Comparison of ENCODE assay signal across 8 mouse cellular contexts in genomic region chr17:33817969-33818643, GRCm38 (mm10). TPM values are rescaled to one million over a fixed set of nuclear protein-coding genes. Genes with fewer than 3 reads are reported as not detected.
DNase-seq lines count a peak whose midpoint lies in the region; ATAC-seq and TF ChIP-seq lines count a peak whose summit lies in the region.

No protein-coding gene starts in this region.

- peaks cover 38% of the 10 kb centered on the region for H3K36me3 ChIP-seq in heart, embryonic 16.5 days (ENCODE audit: control insufficient read depth, insufficient read depth)
- peaks cover 54% of the 10 kb centered on the region for H3K36me3 ChIP-seq in G1E (replicated peaks)
- peaks cover 45% of the 10 kb centered on the region for H3K36me3 ChIP-seq in forebrain, embryonic 14.5 days (ENCODE audit: control insufficient read depth, insufficient read depth, low read length)
- peaks cover 24% of the 10 kb centered on the region for H3K36me3 ChIP-seq in liver, postnatal 0 days (replicated peaks; ENCODE audit: insufficient read depth, low read length)

- H3K27me3 ChIP-seq in heart, embryonic 16.5 days (ENCODE audit: control insufficient read depth, insufficient read depth, low read length) = 0 out of 2 replicates have a peak, but pooled peaks cover 7% of the 10 kb centered on the region
- peaks cover 9% of the 10 kb centered on the region for H3K27me3 ChIP-seq in G1E (ENCODE audit: insufficient read depth, low read length)
- H3K27me3 ChIP-seq in forebrain, embryonic 14.5 days (replicated peaks; ENCODE audit: control insufficient read depth, insufficient read depth, low read length) = no peaks in the 10 kb centered on the region
- no peaks in the 10 kb centered on the region for H3K27me3 ChIP-seq in liver, postnatal 0 days (ENCODE audit: insufficient read depth, low read length)

- TF ChIP-seq EP300 in liver, postnatal 0 days (IDR thresholded peaks at IDR 0.05; ENCODE audit: low read depth) = no peak

- H3K4me2 ChIP-seq in heart, embryonic 16.5 days (ENCODE audit: low read depth, low read length) = peak overlapping the region; percentile 98
- H3K4me2 ChIP-seq in forebrain, embryonic 14.5 days (ENCODE audit: low read length) = peak overlapping the region; percentile 95
- peak overlapping the region; percentile 95 for H3K4me2 ChIP-seq in liver, postnatal 0 days (ENCODE audit: low read depth, low read length)

- H3K4me1 ChIP-seq in heart, embryonic 16.5 days (ENCODE audit: control insufficient read depth, insufficient read depth, low read length) = peaks cover 27% of the 10 kb centered on the region
- peaks cover 58% of the 10 kb centered on the region for H3K4me1 ChIP-seq in G1E (ENCODE audit: insufficient read depth, low read depth, low read length)
- H3K4me1 ChIP-seq in forebrain, embryonic 14.5 days (ENCODE audit: control insufficient read depth, insufficient read depth, low read length) = peaks cover 13% of the 10 kb centered on the region
- H3K4me1 ChIP-seq in liver, postnatal 0 days (ENCODE audit: insufficient read depth) = peaks cover 23% of the 10 kb centered on the region

- H3K27ac ChIP-seq in heart, embryonic 16.5 days (ENCODE audit: low read length) = peak overlapping the region; percentile 70
- peak overlapping the region; percentile 86 for H3K27ac ChIP-seq in forebrain, embryonic 14.5 days (ENCODE audit: low read depth, low read length)
- peak overlapping the region; percentile 73 for H3K27ac ChIP-seq in liver, postnatal 0 days (ENCODE audit: low read depth)

- 25% methylated on average over 33 of the region's 33 CpGs for WGBS in heart, embryonic 16.5 days
- 19% methylated on average over 33 of the region's 33 CpGs for WGBS in forebrain, embryonic 14.5 days
- WGBS in liver, postnatal 0 days (ENCODE audit: insufficient replicate concordance) = 21% methylated on average over 33 of the region's 33 CpGs

- TF ChIP-seq CTCF in G1E (IDR thresholded peaks at IDR 0.05; ENCODE audit: low read depth, low read length) = no peak
- TF ChIP-seq CTCF in liver, postnatal 0 days (IDR thresholded peaks at IDR 0.05; ENCODE audit: low read depth) = no peak

- no peaks in the 10 kb centered on the region for H3K9me3 ChIP-seq in heart, embryonic 16.5 days (replicated peaks; ENCODE audit: control insufficient read depth, low read length)
- H3K9me3 ChIP-seq in G1E (replicated peaks) = no peaks in the 10 kb centered on the region
- H3K9me3 ChIP-seq in forebrain, embryonic 14.5 days (replicated peaks; ENCODE audit: control insufficient read depth, low read length) = no peaks in the 10 kb centered on the region
- no peaks in the 10 kb centered on the region for H3K9me3 ChIP-seq in liver, postnatal 0 days (ENCODE audit: low read length)

- DNase-seq in heart, adult 8-10 months (ENCODE audit: low spot score) = no peak
- no peak for DNase-seq in G1E (ENCODE audit: low spot score)
- DNase-seq in forebrain, embryonic 14.5 days (ENCODE audit: low spot score) = no peak
- DNase-seq in liver, postnatal 0 days = no peak
- DNase-seq in adrenal gland, adult (ENCODE audit: inconsistent age in 2 of 2, low spot score in 1 of 2) = no peak
- no peak for DNase-seq in gastrocnemius, postnatal 14 days
- DNase-seq in gastrocnemius, postnatal 25 days = no peak

- peak; percentile 2; the same call in 1 of the 2 replicates for ATAC-seq in heart, embryonic 16.5 days (replicated peaks; ENCODE audit: extremely low read depth, insufficient read depth, low FRiP score)
- no peak for ATAC-seq in G1E (ENCODE audit: extremely low read depth, insufficient number of reproducible peaks, low FRiP score, poor library complexity, severe bottlenecking)
- peak; percentile 2; the same call in 1 of the 2 replicates for ATAC-seq in forebrain, embryonic 14.5 days
- ATAC-seq in liver, postnatal 0 days = peak; percentile 10

- peak overlapping the region; percentile 87 for H3K9ac ChIP-seq in heart, embryonic 16.5 days (ENCODE audit: low read length)
- H3K9ac ChIP-seq in forebrain, embryonic 14.5 days (ENCODE audit: low read length) = peak overlapping the region; percentile 89
- H3K9ac ChIP-seq in liver, postnatal 0 days (replicated peaks) = peak overlapping the region; percentile 75

- intact Hi-C loops in gastrocnemius, postnatal 14 days (cut with DNase I; ENCODE audit: low total_unique reads) = no loop called here

- peak overlapping the region; percentile 72 for H3K4me3 ChIP-seq in heart, embryonic 16.5 days (ENCODE audit: low read length)
- peak overlapping the region; percentile 79 for H3K4me3 ChIP-seq in G1E (ENCODE audit: low read depth, low read length)
- H3K4me3 ChIP-seq in forebrain, embryonic 14.5 days (ENCODE audit: low read depth, low read length) = peak overlapping the region; percentile 44
- H3K4me3 ChIP-seq in liver, postnatal 0 days (ENCODE audit: low read depth, low read length) = peak overlapping the region; percentile 50

RNA-seq across cellular contexts. Expression of gene Rps28, which starts 6.3 kb away (rescaled TPM):
- polyA plus RNA-seq in heart, embryonic 16.5 days (2015; fragmentation: Nextera tagmentation; extraction: Ambion mirVana) = 388 and 436 TPM in 2 replicates
- total RNA-seq in heart, adult 8-10 months (2022) = 100 to 1,000 TPM; 691 to 822 (median 750) TPM
- total RNA-seq in G1E (2014; fragmentation: Nextera tagmentation) (381 and 417 TPM in 2 replicates), G1E (2017) (3,098 and 4,163 TPM in 2 replicates)
- 4,132 and 6,951 TPM in 2 replicates for polyA plus RNA-seq in G1E (2012)
- 624 and 885 TPM in 2 replicates for polyA plus RNA-seq in forebrain, embryonic 14.5 days (2014; fragmentation: Nextera tagmentation; extraction: Ambion mirVana)
- polyA plus RNA-seq in liver, postnatal 0 days (2015; fragmentation: Nextera tagmentation; extraction: Ambion mirVana) = 699 and 710 TPM in 2 replicates
- 100 to 1,000 TPM; 867 to 957 TPM for total RNA-seq in gastrocnemius, postnatal 14 days (2021)
- total RNA-seq in gastrocnemius, postnatal 25 days (2021) = 100 to 1,000 TPM; 538 to 612 TPM

RNA-seq across cellular contexts. Expression of gene Ndufa7, which starts 6.3 kb away (rescaled TPM):
- polyA plus RNA-seq in heart, embryonic 16.5 days (2015; fragmentation: Nextera tagmentation; extraction: Ambion mirVana) = 535 and 549 TPM in 2 replicates
- total RNA-seq in heart, adult 8-10 months (2022) = 100 to 1,000 TPM; 676 to 749 (median 700) TPM
- 131 and 137 TPM in 2 replicates for total RNA-seq in G1E (2014; fragmentation: Nextera tagmentation)
- total RNA-seq in G1E (2017) = 253 and 307 TPM in 2 replicates
- polyA plus RNA-seq in G1E (2012) = 636 and 723 TPM in 2 replicates
- polyA plus RNA-seq in forebrain, embryonic 14.5 days (2014; fragmentation: Nextera tagmentation; extraction: Ambion mirVana) = 461 and 608 TPM in 2 replicates
- polyA plus RNA-seq in liver, postnatal 0 days (2015; fragmentation: Nextera tagmentation; extraction: Ambion mirVana) = 379 and 389 TPM in 2 replicates
- 100 to 1,000 TPM; 327 to 338 TPM for total RNA-seq in gastrocnemius, postnatal 14 days (2021)
- total RNA-seq in gastrocnemius, postnatal 25 days (2021) = 100 to 1,000 TPM; 326 to 339 TPM

RNA-seq across cellular contexts. Expression of gene Kank3, which starts 7.8 kb away (rescaled TPM):
- polyA plus RNA-seq in heart, embryonic 16.5 days (2015; fragmentation: Nextera tagmentation; extraction: Ambion mirVana) = 48.5 and 58.7 TPM in 2 replicates
- total RNA-seq in heart, adult 8-10 months (2022) = 10 to 100 TPM; 44.4 to 64.9 (median 51.3) TPM
- total RNA-seq in G1E (2014; fragmentation: Nextera tagmentation) (1.1 and 3.0 TPM in 2 replicates), G1E (2017) (6.6 and 7.3 TPM in 2 replicates)
- 4.3 TPM in 2 replicates for polyA plus RNA-seq in G1E (2012)
- polyA plus RNA-seq in forebrain, embryonic 14.5 days (2014; fragmentation: Nextera tagmentation; extraction: Ambion mirVana) = 35.6 and 37.2 TPM in 2 replicates
- 9.4 and 10.6 TPM in 2 replicates for polyA plus RNA-seq in liver, postnatal 0 days (2015; fragmentation: Nextera tagmentation; extraction: Ambion mirVana)
- total RNA-seq in gastrocnemius, postnatal 14 days (2021) = 10 to 100 TPM; 20.8 to 35.1 TPM
- 10 to 100 TPM; 18.5 to 20.7 TPM for total RNA-seq in gastrocnemius, postnatal 25 days (2021)

RNA-seq across cellular contexts. Expression of gene Cd320, which starts 24.8 kb away (rescaled TPM):
- 37.6 and 41.9 TPM in 2 replicates for polyA plus RNA-seq in heart, embryonic 16.5 days (2015; fragmentation: Nextera tagmentation; extraction: Ambion mirVana)
- 10 to 100 TPM; 28.9 to 33.6 (median 33.2) TPM for total RNA-seq in heart, adult 8-10 months (2022)
- total RNA-seq in G1E (2014; fragmentation: Nextera tagmentation) (2.3 and 4.5 TPM in 2 replicates), G1E (2017) (5.7 and 6.0 TPM in 2 replicates)
- 8.1 and 12.7 TPM in 2 replicates for polyA plus RNA-seq in G1E (2012)
- 66.8 and 86.0 TPM in 2 replicates for polyA plus RNA-seq in forebrain, embryonic 14.5 days (2014; fragmentation: Nextera tagmentation; extraction: Ambion mirVana)
- polyA plus RNA-seq in liver, postnatal 0 days (2015; fragmentation: Nextera tagmentation; extraction: Ambion mirVana) = 16.6 and 17.4 TPM in 2 replicates
- total RNA-seq in gastrocnemius, postnatal 14 days (2021) = 10 to 100 TPM; 17.6 to 19.8 TPM
- 10 to 100 TPM; 15.6 to 20.7 TPM for total RNA-seq in gastrocnemius, postnatal 25 days (2021)

RNA-seq across cellular contexts. Expression of gene Angptl4, which starts 36.5 kb away (rescaled TPM):
- 16.4 and 20.5 TPM in 2 replicates for polyA plus RNA-seq in heart, embryonic 16.5 days (2015; fragmentation: Nextera tagmentation; extraction: Ambion mirVana)
- total RNA-seq in heart, adult 8-10 months (2022) = 1 to 10 TPM; 2.9 to 9.8 (median 8.3) TPM
- total RNA-seq in G1E (2014; fragmentation: Nextera tagmentation) = not detected in 2 replicates
- total RNA-seq in G1E (2017) = 0.06 and 0.11 TPM in 2 replicates
- polyA plus RNA-seq in G1E (2012) = not detected in 2 replicates
- polyA plus RNA-seq in forebrain, embryonic 14.5 days (2014; fragmentation: Nextera tagmentation; extraction: Ambion mirVana) = 15.2 and 15.8 TPM in 2 replicates
- 64.4 and 93.5 TPM in 2 replicates for polyA plus RNA-seq in liver, postnatal 0 days (2015; fragmentation: Nextera tagmentation; extraction: Ambion mirVana)
- 10 to 100 TPM in 1 of 2 experiments, 1 to 10 TPM in 1; 9.6 to 25.8 TPM for total RNA-seq in gastrocnemius, postnatal 14 days (2021)
- 10 to 100 TPM in 1 of 2 experiments, 1 to 10 TPM in 1; 8.1 to 13.3 TPM for total RNA-seq in gastrocnemius, postnatal 25 days (2021)
